Mouse (Mus musculus): ENCODE results near the gene 4833439L19Rik. TPM values are rescaled to one million over a fixed set of nuclear protein-coding genes. Genes with fewer than 3 reads are reported as not detected.

4833439L19Rik gene
- total RNA-seq, 1 experiment, result 52.8 TPM

- Histone ChIP-seq H3K4me3 (ENCODE audit: insufficient read depth in 1 of 2, low read depth in 1 of 2, low read length in 2 of 2, poor library complexity in 1 of 2, severe bottlenecking in 1 of 2) (no peak overlapping the region), H3K4me1 (ENCODE audit: control insufficient read depth in 2 of 2, insufficient read depth in 2 of 2, low read length in 2 of 2, poor library complexity in 1 of 2) (peaks cover 2 to 6% of the 10 kb centered on the region in 2 experiments; a peak in 1 of 4 replicates), H3K9ac (ENCODE audit: insufficient read depth, low read depth, low read length, poor library complexity, severe bottlenecking) (no peak overlapping the region), H3K36me3 (ENCODE audit: control insufficient read depth, insufficient read depth, low read length, poor library complexity, severe bottlenecking) (peaks cover 4% of the 10 kb centered on the region; the same call in 1 of the 2 replicates), H3K9me3 (ENCODE audit: control insufficient read depth, insufficient read depth, low read depth, low read length) (no peaks in the 10 kb centered on the region), H3K27ac (ENCODE audit: insufficient read depth, low read depth, low read length, poor library complexity, severe bottlenecking) (no peak overlapping the region)
- in situ Hi-C loops (cut with MboI; ENCODE audit: low sequenced_read_pairs in 2 of 2, unreplicated experiment in 2 of 2), result no loop called here
- no peak for DNase-seq (ENCODE audit: low read depth, low spot score)
- TF ChIP-seq MAFK (IDR thresholded peaks at IDR 0.05; ENCODE audit: insufficient read depth, low read depth, low read length) (0 out of 2 replicates have a peak, but pooled peaks have one; percentile 7), ZC3H11A (IDR thresholded peaks at IDR 0.05; ENCODE audit: borderline replicate concordance, low read depth, low read length) (no peak)
These were observed 31.6 kb upstream of the 4833439L19Rik start for GRCm38 (mm10) chr13:54596870-54597269.

GRCm38 (mm10) chr13:54596107-54596690 lies 31.0 kb upstream of the 4833439L19Rik start:
- H3K4me1 ChIP-seq (ENCODE audit: control insufficient read depth in 2 of 2, insufficient read depth in 2 of 2, low read length in 2 of 2, poor library complexity in 1 of 2), result peaks cover 1 to 6% of the 10 kb centered on the region in 2 experiments; a peak in 1 of 4 replicates
- no peak overlapping the region for H3K4me3 ChIP-seq (ENCODE audit: insufficient read depth in 1 of 2, low read depth in 1 of 2, low read length in 2 of 2, poor library complexity in 1 of 2, severe bottlenecking in 1 of 2)
- H3K9ac ChIP-seq (ENCODE audit: insufficient read depth, low read depth, low read length, poor library complexity, severe bottlenecking), result no peak overlapping the region
- in situ Hi-C loops (cut with MboI; ENCODE audit: low sequenced_read_pairs in 2 of 2, unreplicated experiment in 2 of 2), result no loop called here
- peaks cover 6% of the 10 kb centered on the region; the same call in 1 of the 2 replicates for H3K36me3 ChIP-seq (ENCODE audit: control insufficient read depth, insufficient read depth, low read length, poor library complexity, severe bottlenecking)
- DNase-seq (ENCODE audit: low read depth, low spot score), result no peak
- no peaks in the 10 kb centered on the region for H3K9me3 ChIP-seq (ENCODE audit: control insufficient read depth, insufficient read depth, low read depth, low read length)
- H3K27ac ChIP-seq (ENCODE audit: insufficient read depth, low read depth, low read length, poor library complexity, severe bottlenecking), result no peak overlapping the region
- TF ChIP-seq ZNF384 (IDR thresholded peaks at IDR 0.05; ENCODE audit: low read depth, low read length) (no peak), ZC3H11A (IDR thresholded peaks at IDR 0.05; ENCODE audit: borderline replicate concordance, low read depth, low read length) (no peak), MAFK (IDR thresholded peaks at IDR 0.05; ENCODE audit: insufficient read depth, low read depth, low read length) (no peak), CHD2 (IDR thresholded peaks at IDR 0.05; ENCODE audit: low read depth, low read length) (no peak), HCFC1 (IDR thresholded peaks at IDR 0.05; ENCODE audit: borderline replicate concordance, insufficient read depth, low read length) (no peak)

- DNase-seq (ENCODE audit: low read depth, low spot score), result no peak
- H3K27ac ChIP-seq (ENCODE audit: insufficient read depth, low read depth, low read length, poor library complexity, severe bottlenecking), result no peak overlapping the region
- H3K4me1 ChIP-seq (ENCODE audit: control insufficient read depth in 2 of 2, insufficient read depth in 2 of 2, low read length in 2 of 2, poor library complexity in 1 of 2), result peaks cover 1 to 2% of the 10 kb centered on the region in 2 experiments; a peak in 1 of 4 replicates
- H3K4me3 ChIP-seq (ENCODE audit: insufficient read depth in 1 of 2, low read depth in 1 of 2, low read length in 2 of 2, poor library complexity in 1 of 2, severe bottlenecking in 1 of 2), result no peak overlapping the region
- no peak for TF ChIP-seq ZC3H11A (IDR thresholded peaks at IDR 0.05; ENCODE audit: borderline replicate concordance, low read depth, low read length)
- TF ChIP-seq CHD2 (IDR thresholded peaks at IDR 0.05; ENCODE audit: low read depth, low read length), result no peak
- TF ChIP-seq ZNF384 (IDR thresholded peaks at IDR 0.05; ENCODE audit: low read depth, low read length), result no peak
- no peak for TF ChIP-seq MAFK (IDR thresholded peaks at IDR 0.05; ENCODE audit: insufficient read depth, low read depth, low read length)
- no peak for TF ChIP-seq HCFC1 (IDR thresholded peaks at IDR 0.05; ENCODE audit: borderline replicate concordance, insufficient read depth, low read length)
- H3K9me3 ChIP-seq (ENCODE audit: control insufficient read depth, insufficient read depth, low read depth, low read length), result no peaks in the 10 kb centered on the region
- peaks cover 7% of the 10 kb centered on the region; the same call in 1 of the 2 replicates for H3K36me3 ChIP-seq (ENCODE audit: control insufficient read depth, insufficient read depth, low read length, poor library complexity, severe bottlenecking)
- no peak overlapping the region for H3K9ac ChIP-seq (ENCODE audit: insufficient read depth, low read depth, low read length, poor library complexity, severe bottlenecking)
- in situ Hi-C loops (cut with MboI; ENCODE audit: low sequenced_read_pairs in 2 of 2, unreplicated experiment in 2 of 2), result no loop called here
These were observed 28.4 kb upstream of the 4833439L19Rik start for GRCm38 (mm10) chr13:54593617-54594016.

DNA sequence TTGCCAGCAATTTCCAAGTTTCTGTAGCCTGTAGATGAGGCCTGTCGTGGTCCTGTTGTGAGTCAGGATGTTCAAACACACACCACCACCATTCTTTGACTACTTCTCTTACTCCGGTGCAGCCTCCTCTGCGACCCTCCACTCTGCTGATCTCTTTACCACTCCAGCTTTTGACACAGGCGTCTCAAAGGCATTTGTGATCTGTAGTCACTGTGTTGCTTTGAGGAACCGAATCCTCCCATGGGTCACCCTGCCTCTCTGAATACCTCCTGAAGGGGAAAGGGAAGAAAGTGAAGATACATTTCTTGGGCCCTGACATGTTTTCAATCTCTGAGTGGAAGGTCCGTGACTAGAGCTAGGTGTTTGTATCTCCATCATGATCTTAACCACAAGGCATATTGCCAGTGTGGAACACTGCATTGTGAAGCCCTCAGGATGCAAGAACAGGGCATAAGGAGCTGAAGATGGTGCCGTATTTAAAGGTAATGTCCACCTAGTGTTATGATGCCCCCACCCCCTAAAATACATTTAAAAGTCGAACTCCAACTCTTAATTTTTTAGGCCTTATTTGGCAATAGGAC lies 26.6 kb upstream of the 4833439L19Rik start:
- Histone ChIP-seq H3K9me3 (ENCODE audit: control insufficient read depth, insufficient read depth, low read depth, low read length) (no peaks in the 10 kb centered on the region), H3K4me3 (ENCODE audit: insufficient read depth in 1 of 2, low read depth in 1 of 2, low read length in 2 of 2, poor library complexity in 1 of 2, severe bottlenecking in 1 of 2) (no peak overlapping the region), H3K4me1 (ENCODE audit: control insufficient read depth in 2 of 2, insufficient read depth in 2 of 2, low read length in 2 of 2, poor library complexity in 1 of 2) (peaks cover 0 to 2% of the 10 kb centered on the region in 2 experiments; a peak in 1 of 4 replicates), H3K36me3 (ENCODE audit: control insufficient read depth, insufficient read depth, low read length, poor library complexity, severe bottlenecking) (peaks cover 8% of the 10 kb centered on the region), H3K9ac (ENCODE audit: insufficient read depth, low read depth, low read length, poor library complexity, severe bottlenecking) (no peak overlapping the region), H3K27ac (ENCODE audit: insufficient read depth, low read depth, low read length, poor library complexity, severe bottlenecking) (no peak overlapping the region)
- no peak for DNase-seq (ENCODE audit: low read depth, low spot score)
- TF ChIP-seq MAFK (IDR thresholded peaks at IDR 0.05; ENCODE audit: insufficient read depth, low read depth, low read length), result no peak
- TF ChIP-seq CHD2 (IDR thresholded peaks at IDR 0.05; ENCODE audit: low read depth, low read length), result no peak
- TF ChIP-seq ZNF384 (IDR thresholded peaks at IDR 0.05; ENCODE audit: low read depth, low read length), result no peak
- no peak for TF ChIP-seq ZC3H11A (IDR thresholded peaks at IDR 0.05; ENCODE audit: borderline replicate concordance, low read depth, low read length)
- TF ChIP-seq HCFC1 (IDR thresholded peaks at IDR 0.05; ENCODE audit: borderline replicate concordance, insufficient read depth, low read length), result no peak
- in situ Hi-C loops (cut with MboI; ENCODE audit: low sequenced_read_pairs in 2 of 2, unreplicated experiment in 2 of 2), result no loop called here
